Mouse (Mus musculus) liver, postnatal 0 days (tissue): ENCODE data around the gene Ptpn7.

Experiments
- CTCF ChIP-seq: sonication (generic); IDR thresholded peaks from 2 replicates; pipeline ENCODE4 v1.5.1; 2016; ENCODE audit warnings: antibody characterized with exemption, low read depth
- EP300 ChIP-seq: IDR thresholded peaks from 2 replicates; pipeline ENCODE4 v1.6.1; 2016; ENCODE audit warnings: antibody characterized with exemption, low read depth, mild to moderate bottlenecking

DNA sequence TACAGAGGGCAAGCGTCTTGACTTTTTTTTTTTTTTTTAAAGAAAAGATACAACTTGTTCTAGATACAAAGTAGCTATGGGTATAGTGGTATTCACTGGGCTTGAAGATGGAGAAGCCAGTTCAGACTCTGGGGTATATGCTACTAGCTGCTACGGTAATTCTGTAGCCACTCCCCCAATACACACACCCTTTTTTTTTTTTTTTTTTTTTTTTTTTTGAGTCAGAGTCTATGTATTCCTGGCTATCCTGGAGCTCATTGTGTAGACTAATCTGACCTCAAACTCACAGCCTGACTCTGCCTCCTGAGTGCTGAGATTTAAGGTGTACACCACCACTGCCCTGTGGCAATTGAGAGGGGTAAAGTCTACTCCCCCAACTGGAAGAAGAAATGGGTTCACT, 10.0 kb downstream of the Ptpn7 start:
- TF ChIP-seq CTCF: no peak
- no peak for TF ChIP-seq EP300
